Mouse (Mus musculus): ENCODE measurements around the gene Deaf1. TPM values are rescaled to one million over a fixed set of nuclear protein-coding genes. Genes with fewer than 3 reads are reported as not detected.

Deaf1 gene
- polyA plus RNA-seq, 1 experiment from 2014 or later, result 77.5 TPM

- Histone ChIP-seq H3K36me3 (peaks cover 31% of the 10 kb centered on the region), H3K27ac (no peak overlapping the region), H3K27me3 (peaks cover 18% of the 10 kb centered on the region; the same call in 1 of the 2 replicates), H3K4me2 (replicated peaks) (no peak overlapping the region), H3K9ac (no peak overlapping the region), H3K4me3 (no peak overlapping the region), H3K9me3 (no peaks in the 10 kb centered on the region), H3K4me1 (peaks cover 19% of the 10 kb centered on the region)
- WGBS, result 68% methylated on average over 3 of the region's 3 CpGs
- no peak for ATAC-seq (ENCODE audit: low FRiP score, low read depth)
Observed at GRCm38 (mm10) chr7:141337716-141338416, 10.4 kb upstream of the Deaf1 start.

- Histone ChIP-seq H3K27ac (no peak overlapping the region), H3K27me3 (peaks cover 18% of the 10 kb centered on the region; the same call in 1 of the 2 replicates), H3K9me3 (no peaks in the 10 kb centered on the region), H3K36me3 (peaks cover 37% of the 10 kb centered on the region), H3K4me2 (replicated peaks) (no peak overlapping the region), H3K9ac (no peak overlapping the region), H3K4me3 (no peak overlapping the region), H3K4me1 (peaks cover 19% of the 10 kb centered on the region)
- no peak for ATAC-seq (ENCODE audit: low FRiP score, low read depth)
- WGBS, result 82% methylated on average over 3 of the region's 3 CpGs
Observed at GRCm38 (mm10) chr7:141336296-141336695, 8.8 kb upstream of the Deaf1 start.

DNA sequence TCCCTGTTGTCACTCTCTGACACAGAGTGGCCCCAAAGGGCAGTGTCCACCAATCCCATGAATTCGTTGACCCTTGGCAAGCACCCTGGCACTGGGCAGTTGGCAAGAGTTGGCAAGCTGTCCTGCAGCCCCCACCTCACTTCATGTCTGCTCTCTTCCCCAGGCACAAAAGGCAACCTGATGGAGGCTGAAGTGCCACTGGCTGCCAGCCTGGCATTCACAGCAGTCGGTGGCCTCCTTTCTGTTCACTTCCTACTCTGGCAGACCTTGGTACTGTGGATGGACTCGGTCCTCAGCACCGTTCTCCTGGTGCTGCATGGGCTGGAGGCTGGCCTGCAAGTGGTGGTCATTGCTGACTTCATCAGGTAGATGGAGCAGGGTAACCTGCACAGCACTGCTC lies 8.2 kb upstream of the Deaf1 start:
- H3K27me3 ChIP-seq, result peaks cover 18% of the 10 kb centered on the region; the same call in 1 of the 2 replicates
- H3K4me2 ChIP-seq (replicated peaks), result no peak overlapping the region
- ATAC-seq (ENCODE audit: low FRiP score, low read depth), result no peak
- no peak overlapping the region for H3K9ac ChIP-seq
- peaks cover 19% of the 10 kb centered on the region for H3K4me1 ChIP-seq
- no peaks in the 10 kb centered on the region for H3K9me3 ChIP-seq
- H3K4me3 ChIP-seq, result no peak overlapping the region
- peaks cover 39% of the 10 kb centered on the region for H3K36me3 ChIP-seq
- WGBS, result 83% methylated on average over 4 of the region's 4 CpGs
- no peak overlapping the region for H3K27ac ChIP-seq

GRCm38 (mm10) chr7:141335044-141335579 lies 7.6 kb upstream of the Deaf1 start:
- peaks cover 18% of the 10 kb centered on the region; the same call in 1 of the 2 replicates for H3K27me3 ChIP-seq
- H3K4me2 ChIP-seq (replicated peaks), result no peak overlapping the region
- no peaks in the 10 kb centered on the region for H3K9me3 ChIP-seq
- peaks cover 16% of the 10 kb centered on the region for H3K4me1 ChIP-seq
- no peak overlapping the region for H3K4me3 ChIP-seq
- H3K9ac ChIP-seq, result no peak overlapping the region
- no peak for ATAC-seq (ENCODE audit: low FRiP score, low read depth)
- H3K27ac ChIP-seq, result no peak overlapping the region
- H3K36me3 ChIP-seq, result peaks cover 39% of the 10 kb centered on the region
- 77% methylated on average over 2 of the region's 2 CpGs for WGBS

GRCm38 (mm10) chr7:141331990-141332389 lies 4.5 kb upstream of the Deaf1 start:
- Histone ChIP-seq H3K4me2 (replicated peaks) (no peak overlapping the region), H3K4me3 (no peak overlapping the region), H3K9ac (no peak overlapping the region), H3K27me3 (no peaks in the 10 kb centered on the region), H3K36me3 (peaks cover 39% of the 10 kb centered on the region), H3K9me3 (no peaks in the 10 kb centered on the region), H3K4me1 (peaks cover 9% of the 10 kb centered on the region), H3K27ac (no peak overlapping the region)
- no peak for ATAC-seq (ENCODE audit: low FRiP score, low read depth)
- 71% methylated on average over 6 of the region's 6 CpGs for WGBS

- Histone ChIP-seq H3K4me1 (peaks cover 22% of the 10 kb centered on the region), H3K4me2 (replicated peaks) (no peak overlapping the region), H3K27ac (no peak overlapping the region), H3K27me3 (no peaks in the 10 kb centered on the region), H3K36me3 (peaks cover 32% of the 10 kb centered on the region), H3K4me3 (no peak overlapping the region), H3K9ac (no peak overlapping the region), H3K9me3 (no peaks in the 10 kb centered on the region)
- no peak for ATAC-seq (ENCODE audit: low FRiP score, low read depth)
Observed at GRCm38 (mm10) chr7:141330706-141331105, 3.2 kb upstream of the Deaf1 start.

DNA sequence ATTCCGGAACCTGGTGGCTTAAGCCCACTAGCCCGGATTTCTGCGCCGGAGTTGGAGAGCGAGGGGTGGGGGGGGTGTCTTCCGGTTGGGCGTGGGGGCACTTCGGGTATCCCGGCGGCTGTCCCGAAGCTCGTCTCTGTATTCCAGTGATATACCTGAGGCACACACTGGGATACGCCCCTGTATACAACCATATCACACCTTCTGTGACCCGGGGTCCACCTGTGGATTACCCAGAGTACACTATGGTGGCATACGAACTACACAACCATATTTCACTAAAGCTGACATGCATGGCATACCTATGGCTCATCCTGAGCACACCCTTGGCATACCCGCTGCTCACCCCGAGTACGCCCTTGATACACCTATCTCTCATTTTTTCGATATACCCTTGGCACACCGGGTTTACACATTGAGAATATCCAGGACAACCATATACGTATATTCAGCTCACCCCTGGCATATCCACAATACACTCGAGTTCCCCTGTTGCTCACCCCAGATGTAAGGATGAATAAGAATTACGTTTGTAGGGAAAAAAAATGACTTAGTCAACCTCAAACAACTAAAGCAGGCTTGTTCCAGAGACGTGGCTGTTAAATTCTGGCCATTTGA lies 992 bp upstream of the Deaf1 start:
- Histone ChIP-seq H3K27ac (peak overlapping the region; percentile 99), H3K9ac (peak overlapping the region; percentile 91), H3K4me2 (replicated peaks) (peak overlapping the region; percentile 73), H3K36me3 (peaks cover 26% of the 10 kb centered on the region), H3K4me3 (peak overlapping the region; percentile 59), H3K4me1 (peaks cover 31% of the 10 kb centered on the region), H3K9me3 (no peaks in the 10 kb centered on the region), H3K27me3 (no peaks in the 10 kb centered on the region)
- 17% methylated on average over 24 of the region's 24 CpGs for WGBS
- ATAC-seq (ENCODE audit: low FRiP score, low read depth), result peak; percentile 13

DNA sequence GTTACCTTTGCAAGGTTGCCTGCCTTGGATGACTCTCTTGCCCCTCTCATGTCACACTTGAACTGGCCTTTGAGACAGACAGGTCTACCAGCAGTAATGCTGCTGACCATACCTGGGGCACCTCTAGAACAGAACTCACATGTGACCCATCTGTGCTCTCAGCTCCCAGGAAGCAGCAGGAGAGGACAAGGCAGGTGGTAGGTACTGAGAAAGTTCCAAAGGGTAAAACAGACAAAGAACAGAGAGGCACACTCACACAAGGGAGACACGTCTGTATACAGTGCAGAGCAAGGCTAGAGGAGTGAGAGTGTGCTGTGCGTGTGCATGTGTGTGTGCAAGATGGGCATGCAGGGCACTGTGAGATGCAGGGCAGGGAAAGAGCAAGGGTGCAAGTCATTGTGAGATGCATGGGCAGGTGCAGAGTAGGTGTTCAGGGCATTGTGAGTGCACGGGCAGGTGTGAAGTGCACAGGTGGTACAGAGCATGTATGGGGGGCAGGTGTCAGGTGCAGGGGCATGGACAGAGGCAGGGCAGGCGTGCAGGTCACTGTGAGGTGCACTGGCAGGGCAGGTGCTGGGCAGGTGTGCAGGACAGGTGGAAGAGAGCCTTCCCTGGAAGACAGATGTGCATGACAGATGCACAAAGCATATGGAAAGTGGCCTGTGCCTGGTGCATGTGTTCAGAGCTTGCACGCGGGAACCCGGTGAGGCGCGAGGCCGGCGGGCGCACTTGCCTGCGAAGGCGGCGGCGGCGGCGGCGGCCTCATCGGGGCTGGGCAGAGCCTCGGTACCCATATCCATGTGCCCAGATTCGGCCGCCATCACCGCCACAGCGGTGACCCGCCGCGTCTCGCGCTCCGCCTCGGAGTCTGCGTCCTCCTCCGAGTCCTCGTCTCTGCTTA lies 694 bp downstream of the Deaf1 start:
- Histone ChIP-seq H3K9me3 (no peaks in the 10 kb centered on the region), H3K4me1 (peaks cover 31% of the 10 kb centered on the region), H3K27ac (peak overlapping the region; percentile 99), H3K27me3 (no peaks in the 10 kb centered on the region), H3K36me3 (peaks cover 35% of the 10 kb centered on the region), H3K9ac (peak overlapping the region; percentile 91), H3K4me3 (peak overlapping the region; percentile 59), H3K4me2 (replicated peaks) (peak overlapping the region; percentile 98)
- peak; percentile 7 for ATAC-seq (ENCODE audit: low FRiP score, low read depth)
- 5% methylated on average over 35 of the region's 35 CpGs for WGBS

- Histone ChIP-seq H3K4me3 (no peak overlapping the region), H3K9me3 (no peaks in the 10 kb centered on the region), H3K4me2 (replicated peaks) (no peak overlapping the region), H3K9ac (peak overlapping the region; percentile 19; the same call in 1 of the 2 replicates), H3K27ac (no peak overlapping the region), H3K27me3 (no peaks in the 10 kb centered on the region), H3K36me3 (peaks cover 48% of the 10 kb centered on the region), H3K4me1 (peaks cover 31% of the 10 kb centered on the region)
- 100% methylated on average over 1 of the region's 1 CpGs for WGBS
- no peak for ATAC-seq (ENCODE audit: low FRiP score, low read depth)
Observed at GRCm38 (mm10) chr7:141324686-141325085, 2.8 kb downstream of the Deaf1 start.

GRCm38 (mm10) chr7:141319446-141319845 lies 8.0 kb downstream of the Deaf1 start:
- ATAC-seq (ENCODE audit: low FRiP score, low read depth), result no peak
- peaks cover 99% of the 10 kb centered on the region for H3K36me3 ChIP-seq
- 0 out of 2 replicates have a peak, but pooled peaks cover 3% of the 10 kb centered on the region for H3K4me1 ChIP-seq
- H3K27ac ChIP-seq, result no peak overlapping the region
- no peaks in the 10 kb centered on the region for H3K27me3 ChIP-seq
- 68% methylated on average over 2 of the region's 2 CpGs for WGBS
- no peaks in the 10 kb centered on the region for H3K9me3 ChIP-seq
- no peak overlapping the region for H3K4me3 ChIP-seq
- H3K9ac ChIP-seq, result no peak overlapping the region
- H3K4me2 ChIP-seq (replicated peaks), result no peak overlapping the region

DNA sequence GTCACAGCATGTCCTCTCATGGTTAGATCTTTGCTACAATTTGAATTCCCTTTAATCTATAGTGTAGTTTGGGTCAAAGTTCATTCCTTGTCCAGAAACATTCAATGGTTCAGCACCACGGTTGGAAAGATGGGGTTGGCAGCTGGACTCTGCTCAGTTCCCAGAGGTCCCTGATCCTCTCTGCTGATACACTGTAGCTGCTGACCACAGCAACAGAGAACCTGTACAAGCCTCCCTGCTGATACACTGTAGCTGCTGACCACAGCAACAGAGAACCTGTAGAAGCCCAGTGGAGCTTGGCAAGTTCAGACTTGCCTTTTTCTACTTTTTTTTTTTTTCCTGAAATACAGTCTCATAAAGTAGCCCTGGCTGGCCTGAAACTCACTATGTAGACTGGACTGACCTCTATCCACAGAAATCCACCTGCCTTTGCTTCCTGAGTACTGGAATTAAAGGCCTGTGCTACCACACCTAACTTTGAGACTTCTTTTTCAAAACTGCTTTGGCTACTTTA lies 9.8 kb downstream of the Deaf1 start:
- no peaks in the 10 kb centered on the region for H3K4me1 ChIP-seq
- H3K27ac ChIP-seq, result no peak overlapping the region
- no peaks in the 10 kb centered on the region for H3K9me3 ChIP-seq
- H3K4me3 ChIP-seq, result no peak overlapping the region
- H3K27me3 ChIP-seq, result no peaks in the 10 kb centered on the region
- no peak overlapping the region for H3K9ac ChIP-seq
- WGBS, result 88% methylated on average over 1 of the region's 1 CpGs
- no peak for ATAC-seq (ENCODE audit: low FRiP score, low read depth)
- H3K36me3 ChIP-seq, result peaks cover 97% of the 10 kb centered on the region
- H3K4me2 ChIP-seq (replicated peaks), result no peak overlapping the region
